Mouse (Mus musculus) cortical plate, adult 2 months (tissue): ENCODE results near the gene Hykk.

Source experiments
- CTCF ChIP-seq: fragments of 200-500 bp; IDR thresholded peaks from 2 replicates; pipeline ENCODE4 v1.5.1; 2011; ENCODE audit warnings: mild to moderate bottlenecking, control low read depth, low read length; ENCODE audit not compliant: insufficient read depth; ENCODE audit errors: extremely low read depth
- POLR2A ChIP-seq: fragments of 200-500 bp; IDR thresholded peaks from 2 replicates; pipeline ENCODE4 v1.6.1; 2011; ENCODE audit warnings: mild to moderate bottlenecking, low read length, control low read depth; ENCODE audit not compliant: insufficient read depth; ENCODE audit errors: extremely low read depth

DNA sequence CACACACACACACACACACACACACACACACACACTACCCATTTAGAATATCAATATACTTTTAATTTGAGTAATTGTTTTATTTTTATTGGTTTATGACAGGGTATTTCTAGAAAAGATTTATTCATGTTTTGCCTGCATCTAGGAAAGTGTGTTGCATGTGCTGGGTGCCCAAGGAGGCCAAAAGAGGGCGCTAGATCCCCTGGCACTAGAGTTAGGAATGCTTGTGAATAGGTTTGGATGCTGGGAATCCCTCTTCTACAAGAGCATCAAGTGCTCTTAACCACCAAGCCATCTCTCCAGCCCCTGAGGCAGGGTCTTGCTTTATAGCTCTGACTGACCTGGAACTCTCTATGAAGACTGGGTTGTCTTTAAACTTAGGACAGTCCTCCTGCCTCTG is 14.7 kb downstream of the Hykk start:
- no peak for TF ChIP-seq POLR2A
- TF ChIP-seq CTCF: no peak
